Mouse (Mus musculus) heart, adult 2 months (tissue): ENCODE measurements around the gene Nsun7.

Experiments
- CTCF ChIP-seq: fragments of 200-600 bp; IDR thresholded peaks from 2 replicates; pipeline ENCODE4 v1.8.1; 2022; ENCODE audit warnings: antibody characterized with exemption, mild to moderate bottlenecking, moderate library complexity
- EP300 ChIP-seq: fragments of 200-500 bp; IDR thresholded peaks from 2 replicates; pipeline ENCODE4 v1.6.1; 2011; ENCODE audit warnings: low read depth, low read length, control low read depth; ENCODE audit not compliant: insufficient read depth
- POLR2A ChIP-seq: fragments of 200-500 bp; IDR thresholded peaks from 2 replicates; pipeline ENCODE4 v1.6.1; 2011; ENCODE audit warnings: mild to moderate bottlenecking, low read depth, low read length, control low read depth; ENCODE audit not compliant: insufficient read depth

GRCm38 (mm10) chr5:66243467-66243866 is 16.2 kb upstream of the Nsun7 start:
- TF ChIP-seq POLR2A, result no peak
- no peak for TF ChIP-seq CTCF
- TF ChIP-seq EP300, result no peak
